Mouse (Mus musculus) midbrain, embryonic 11.5 days (tissue): ENCODE measurements around the gene Klf16. TPM values are rescaled to one million over a fixed set of nuclear protein-coding genes. Genes with fewer than 3 reads are reported as not detected.

ENCODE experiments used
- ATAC-seq: fragments of 200-750 bp; cut with Nextera tagmentation; 2 replicates; pipeline ENCODE4 v1.8.0; 2017; ENCODE audit warnings: moderate TSS enrichment, moderate library complexity; ENCODE audit not compliant: low FRiP score
- DNase-seq: peaks from one replicate; pipeline ENCODE4 v3.0.0; 2015; ENCODE audit warnings: low spot score; ENCODE audit errors: missing footprints
- H3K27ac ChIP-seq: fragments of 300-500 bp; sonication (generic); 2 replicates; pipeline ENCODE4 v1.5.1; 2014; ENCODE audit warnings: low read depth, low read length
- H3K27me3 ChIP-seq: fragments of 300-500 bp; sonication (generic); 2 replicates; pipeline ENCODE4 v1.6.1; 2014; ENCODE audit warnings: mild to moderate bottlenecking, low read length, moderate library complexity, mixed read lengths; ENCODE audit not compliant: control insufficient read depth, insufficient read depth
- H3K36me3 ChIP-seq: fragments of 300-500 bp; sonication (generic); 2 replicates; pipeline ENCODE4 v1.6.1; 2014; ENCODE audit warnings: mild to moderate bottlenecking, low read length, moderate library complexity, mixed read lengths; ENCODE audit not compliant: control insufficient read depth, insufficient read depth
- H3K4me1 ChIP-seq: fragments of 300-500 bp; sonication (generic); 2 replicates; pipeline ENCODE4 v1.6.1; 2014; ENCODE audit warnings: low read length; ENCODE audit not compliant: control insufficient read depth, insufficient read depth
- H3K4me2 ChIP-seq: fragments of 300-500 bp; sonication (generic); 2 replicates; pipeline ENCODE4 v1.6.1; 2014; ENCODE audit warnings: mild to moderate bottlenecking, moderate library complexity
- H3K4me3 ChIP-seq: fragments of 300-500 bp; sonication (generic); 2 replicates; pipeline ENCODE4 v1.5.1; 2014; ENCODE audit warnings: low read depth, low read length
- H3K9ac ChIP-seq: fragments of 300-500 bp; sonication (generic); 2 replicates; pipeline ENCODE4 v1.6.1; 2014; ENCODE audit warnings: low read length
- H3K9me3 ChIP-seq: fragments of 300-500 bp; sonication (generic); 2 replicates; pipeline ENCODE4 v1.6.1; 2016; ENCODE audit warnings: low read length; ENCODE audit not compliant: control insufficient read depth
- WGBS: fragments of 180-500 bp; shearing (Covaris S2); extraction: QIAGEN DNeasy Blood & Tissue Kit; methylation state at CpG from one replicate; pipeline ENCODE4 v1.1.7; 2014; 5-methylcytosine and 5-hydroxymethylcytosine counted together
- polyA plus RNA-seq: library from polyadenylated mRNA; unstranded; fragments of >200 nt; fragmentation: Nextera tagmentation; extraction: Ambion mirVana; gene quantifications from 2 replicates; pipeline ENCODE4 v1.2.1, GENCODE M21; 2014

The Klf16 gene
- polyA plus RNA-seq, 1 experiment from 2014 or later, result 3.1 TPM

GRCm38 (mm10) chr10:80620365-80620764 is 43.2 kb upstream of the Klf16 start:
- Histone ChIP-seq H3K36me3 (peaks cover 3% of the 10 kb centered on the region; the same call in 1 of the 2 replicates), H3K27me3 (no peaks in the 10 kb centered on the region), H3K9me3 (no peaks in the 10 kb centered on the region), H3K4me3 (no peak overlapping the region), H3K27ac (no peak overlapping the region), H3K9ac (no peak overlapping the region), H3K4me2 (no peak overlapping the region), H3K4me1 (peaks cover 20% of the 10 kb centered on the region)
- no peak for DNase-seq
- 84% methylated on average over 9 of the region's 9 CpGs for WGBS
- no peak for ATAC-seq

- H3K27ac ChIP-seq, result no peak overlapping the region
- no peak for ATAC-seq
- DNase-seq, result no peak
- H3K4me1 ChIP-seq, result peaks cover 20% of the 10 kb centered on the region
- no peaks in the 10 kb centered on the region for H3K27me3 ChIP-seq
- H3K9ac ChIP-seq, result no peak overlapping the region
- H3K9me3 ChIP-seq, result no peaks in the 10 kb centered on the region
- H3K4me3 ChIP-seq, result no peak overlapping the region
- no peak overlapping the region for H3K4me2 ChIP-seq
- 30% methylated on average over 8 of the region's 8 CpGs for WGBS
- H3K36me3 ChIP-seq, result peaks cover 4% of the 10 kb centered on the region
Measured at GRCm38 (mm10) chr10:80619465-80620244, 42.5 kb upstream of the Klf16 start.

- peaks cover 7% of the 10 kb centered on the region for H3K36me3 ChIP-seq
- DNase-seq (no peak), ATAC-seq (no peak)
- H3K4me3 ChIP-seq, result no peak overlapping the region
- 83% methylated on average over 9 of the region's 9 CpGs for WGBS
- H3K4me2 ChIP-seq, result no peak overlapping the region
- peaks cover 7% of the 10 kb centered on the region for H3K4me1 ChIP-seq
- no peaks in the 10 kb centered on the region for H3K27me3 ChIP-seq
- H3K27ac ChIP-seq, result no peak overlapping the region
- H3K9ac ChIP-seq, result no peak overlapping the region
- H3K9me3 ChIP-seq, result no peaks in the 10 kb centered on the region
Measured at GRCm38 (mm10) chr10:80618181-80618580, 41.1 kb upstream of the Klf16 start.

GRCm38 (mm10) chr10:80614351-80614750 is 37.2 kb upstream of the Klf16 start:
- Histone ChIP-seq H3K27me3 (no peaks in the 10 kb centered on the region), H3K9me3 (no peaks in the 10 kb centered on the region), H3K9ac (no peak overlapping the region), H3K4me3 (no peak overlapping the region), H3K4me2 (no peak overlapping the region), H3K27ac (no peak overlapping the region), H3K4me1 (no peaks in the 10 kb centered on the region), H3K36me3 (peaks cover 7% of the 10 kb centered on the region)
- DNase-seq, result no peak
- WGBS, result 90% methylated on average over 6 of the region's 6 CpGs
- no peak for ATAC-seq

GRCm38 (mm10) chr10:80613821-80614220 is 36.7 kb upstream of the Klf16 start:
- DNase-seq (no peak), ATAC-seq (no peak)
- H3K9ac ChIP-seq, result no peak overlapping the region
- H3K4me2 ChIP-seq, result no peak overlapping the region
- H3K4me1 ChIP-seq, result no peaks in the 10 kb centered on the region
- H3K4me3 ChIP-seq, result no peak overlapping the region
- WGBS, result 88% methylated on average over 3 of the region's 3 CpGs
- H3K36me3 ChIP-seq, result peaks cover 7% of the 10 kb centered on the region
- H3K27me3 ChIP-seq, result no peaks in the 10 kb centered on the region
- H3K9me3 ChIP-seq, result no peaks in the 10 kb centered on the region
- no peak overlapping the region for H3K27ac ChIP-seq

- Histone ChIP-seq H3K4me2 (no peak overlapping the region), H3K9ac (no peak overlapping the region), H3K4me1 (no peaks in the 10 kb centered on the region), H3K4me3 (no peak overlapping the region), H3K9me3 (no peaks in the 10 kb centered on the region), H3K36me3 (peaks cover 16% of the 10 kb centered on the region), H3K27me3 (no peaks in the 10 kb centered on the region), H3K27ac (no peak overlapping the region)
- no peak for DNase-seq
- WGBS, result 93% methylated on average over 3 of the region's 3 CpGs
- ATAC-seq, result no peak
Measured at GRCm38 (mm10) chr10:80611905-80612304, 34.8 kb upstream of the Klf16 start.

GRCm38 (mm10) chr10:80611024-80611423 is 33.9 kb upstream of the Klf16 start:
- peaks cover 24% of the 10 kb centered on the region for H3K36me3 ChIP-seq
- DNase-seq (peak; percentile 88), ATAC-seq (peak; percentile 28; the same call in 1 of the 2 replicates)
- no peak overlapping the region for H3K4me3 ChIP-seq
- H3K27me3 ChIP-seq, result no peaks in the 10 kb centered on the region
- no peak overlapping the region for H3K27ac ChIP-seq
- H3K4me2 ChIP-seq, result no peak overlapping the region
- no peaks in the 10 kb centered on the region for H3K4me1 ChIP-seq
- 78% methylated on average over 4 of the region's 4 CpGs for WGBS
- H3K9me3 ChIP-seq, result no peaks in the 10 kb centered on the region
- no peak overlapping the region for H3K9ac ChIP-seq

GRCm38 (mm10) chr10:80610116-80610785 is 33.1 kb upstream of the Klf16 start:
- Histone ChIP-seq H3K9ac (no peak overlapping the region), H3K4me2 (no peak overlapping the region), H3K4me3 (no peak overlapping the region), H3K4me1 (no peaks in the 10 kb centered on the region), H3K36me3 (peaks cover 21% of the 10 kb centered on the region), H3K9me3 (no peaks in the 10 kb centered on the region), H3K27me3 (no peaks in the 10 kb centered on the region), H3K27ac (no peak overlapping the region)
- WGBS, result 92% methylated on average over 9 of the region's 9 CpGs
- ATAC-seq, result no peak
- DNase-seq, result no peak

GRCm38 (mm10) chr10:80609269-80609924 is 32.3 kb upstream of the Klf16 start:
- Histone ChIP-seq H3K27ac (no peak overlapping the region), H3K27me3 (no peaks in the 10 kb centered on the region), H3K4me1 (no peaks in the 10 kb centered on the region), H3K36me3 (peaks cover 19% of the 10 kb centered on the region), H3K9ac (no peak overlapping the region), H3K9me3 (no peaks in the 10 kb centered on the region), H3K4me3 (no peak overlapping the region), H3K4me2 (no peak overlapping the region)
- 91% methylated on average over 10 of the region's 10 CpGs for WGBS
- ATAC-seq, result no peak
- DNase-seq, result no peak
